Mouse (Mus musculus) CH12.LX (cell line): ENCODE measurements around the gene Plppr5. TPM values are rescaled to one million over a fixed set of nuclear protein-coding genes. Genes with fewer than 3 reads are reported as not detected.

ENCODE experiments used
- DNase-seq: peaks from one replicate; pipeline ENCODE4 v3.0.0-alpha.2; 2013; ENCODE audit errors: extremely low read depth
- H3K27ac ChIP-seq: 2 replicates; pipeline ENCODE4 v1.5.1; 2012; ENCODE audit warnings: low read depth, mild to moderate bottlenecking, control low read depth, moderate library complexity; ENCODE audit not compliant: insufficient read depth
- H3K27me3 ChIP-seq: replicated peaks from 2 replicates; pipeline ENCODE3; 2012; ENCODE audit warnings: inconsistent platforms
- H3K36me3 ChIP-seq, 2 experiments: replicated peaks in 1 of 2; 2 replicates each; pipeline versions ENCODE3 to v1.6.1; 2012; ENCODE audit warnings: inconsistent platforms in 1 of 2, low read length in 1 of 2, mild to moderate bottlenecking in 1 of 2, mixed read lengths in 1 of 2, moderate library complexity in 1 of 2; ENCODE audit not compliant: control insufficient read depth in 1 of 2, insufficient read depth in 1 of 2
- H3K4me1 ChIP-seq, 2 experiments: 2 replicates each; pipeline ENCODE4 v1.6.1; 2012; ENCODE audit warnings: inconsistent platforms in 1 of 2, moderate library complexity in 1 of 2; ENCODE audit not compliant: insufficient read depth in 2 of 2, control insufficient read depth in 1 of 2
- H3K4me2 ChIP-seq: 2 replicates; pipeline ENCODE4 v1.6.1; 2012; ENCODE audit warnings: low read depth, mild to moderate bottlenecking, control low read depth; ENCODE audit not compliant: poor library complexity, insufficient read depth, severe bottlenecking
- H3K4me3 ChIP-seq, 3 experiments: fragments of 150-350 bp in 1 of 3; sonication (generic) in 1 of 3; replicated peaks in 1 of 3; 2 replicates each; pipeline versions ENCODE3 to v1.5.1; 2011 to 2012; ENCODE audit warnings: low read depth in 2 of 3, low read length in 2 of 3, mild to moderate bottlenecking in 2 of 3, moderate library complexity in 2 of 3, control low read depth in 1 of 3, improper control_type of control experiment in 1 of 3, inconsistent platforms in 1 of 3, mixed read lengths in 1 of 3; ENCODE audit not compliant: poor library complexity in 1 of 3
- H3K79me2 ChIP-seq: replicated peaks from 2 replicates; pipeline ENCODE4 v1.6.1; 2012; ENCODE audit warnings: mild to moderate bottlenecking, moderate library complexity; ENCODE audit not compliant: control insufficient read depth, poor library complexity, insufficient read depth, severe bottlenecking; ENCODE audit errors: extremely low read depth
- H3K9ac ChIP-seq: 2 replicates; pipeline ENCODE4 v1.6.1; 2012; ENCODE audit warnings: low read depth, mild to moderate bottlenecking, control low read depth, moderate library complexity; ENCODE audit not compliant: insufficient read depth
- H3K9me3 ChIP-seq: replicated peaks from 2 replicates; pipeline ENCODE3; 2012; ENCODE audit warnings: low read length, inconsistent platforms, mixed read lengths
- BHLHE40 ChIP-seq: IDR thresholded peaks from 2 replicates; pipeline ENCODE4 v1.6.1; 2011; ENCODE audit warnings: mild to moderate bottlenecking, low read depth, low read length, improper control_type of control experiment
- CTCF ChIP-seq, 2 experiments: IDR thresholded peaks in 1 of 2; conservative IDR thresholded peaks in 1 of 2; 2 replicates each; pipeline ENCODE4 v1.5.1; 2011 to 2012; ENCODE audit warnings: low read depth in 2 of 2, low read length in 2 of 2, improper control_type of control experiment in 1 of 2, inconsistent platforms in 1 of 2, mild to moderate bottlenecking in 1 of 2, moderate library complexity in 1 of 2
- E2F4 ChIP-seq: IDR thresholded peaks from 2 replicates; pipeline ENCODE4 v1.6.1; 2011; ENCODE audit warnings: low read depth, low read length, improper control_type of control experiment; ENCODE audit not compliant: insufficient replicate concordance
- ELF1 ChIP-seq: IDR thresholded peaks from 2 replicates; pipeline ENCODE4 v1.6.1; 2014; ENCODE audit warnings: low read depth, mild to moderate bottlenecking, inconsistent platforms, low read length, improper control_type of control experiment
- EP300 ChIP-seq: IDR thresholded peaks from 2 replicates; pipeline ENCODE4 v1.6.1; 2011; ENCODE audit warnings: low read length, improper control_type of control experiment
- ETS1 ChIP-seq: conservative IDR thresholded peaks from 2 replicates; pipeline ENCODE4 v1.6.1; 2012; ENCODE audit warnings: low read depth, mild to moderate bottlenecking, inconsistent platforms, low read length, improper control_type of control experiment, moderate library complexity
- GABPA ChIP-seq: IDR thresholded peaks from 2 replicates; pipeline ENCODE4 v1.6.1; 2012; ENCODE audit warnings: low read depth, low read length, improper control_type of control experiment, inconsistent platforms; ENCODE audit not compliant: insufficient replicate concordance
- JUN ChIP-seq: IDR thresholded peaks from 2 replicates; pipeline ENCODE4 v1.6.1; 2011; ENCODE audit warnings: low read depth, mild to moderate bottlenecking, low read length, improper control_type of control experiment, moderate library complexity; ENCODE audit not compliant: insufficient read depth
- MAFK ChIP-seq: IDR thresholded peaks from 2 replicates; pipeline ENCODE4 v1.6.1; 2011; ENCODE audit warnings: low read length, improper control_type of control experiment; ENCODE audit not compliant: insufficient replicate concordance
- MAX ChIP-seq: IDR thresholded peaks from 2 replicates; pipeline ENCODE4 v1.6.1; 2011; ENCODE audit warnings: low read length, improper control_type of control experiment
- MAZ ChIP-seq: IDR thresholded peaks from 2 replicates; pipeline ENCODE4 v1.6.1; 2012; ENCODE audit warnings: low read depth, mild to moderate bottlenecking, inconsistent platforms, low read length, improper control_type of control experiment, moderate library complexity
- MXI1 ChIP-seq: IDR thresholded peaks from 2 replicates; pipeline ENCODE4 v1.6.1; 2011; ENCODE audit warnings: mild to moderate bottlenecking, low read depth, low read length, improper control_type of control experiment
- MYC ChIP-seq: IDR thresholded peaks from 2 replicates; pipeline ENCODE4 v1.6.1; 2011; ENCODE audit warnings: low read depth, mild to moderate bottlenecking, improper control_type of control experiment, low read length
- NELFE ChIP-seq: IDR thresholded peaks from 2 replicates; pipeline ENCODE4 v1.6.1; 2011; ENCODE audit warnings: low read depth, low read length, improper control_type of control experiment
- NRF1 ChIP-seq: IDR thresholded peaks from 2 replicates; pipeline ENCODE4 v1.6.1; 2014; ENCODE audit warnings: low read depth, mild to moderate bottlenecking, inconsistent platforms, low read length, improper control_type of control experiment, moderate library complexity
- PAX5 ChIP-seq: IDR thresholded peaks from 2 replicates; pipeline ENCODE4 v1.6.1; 2012; ENCODE audit warnings: low read length, inconsistent platforms, mixed read lengths
- POLR2AphosphoS2 ChIP-seq: IDR thresholded peaks from 2 replicates; pipeline ENCODE4 v1.6.1; 2011; ENCODE audit warnings: low read depth, low read length, improper control_type of control experiment
- RAD21 ChIP-seq: IDR thresholded peaks from 2 replicates; pipeline ENCODE4 v1.6.1; 2011; ENCODE audit warnings: low read depth, mild to moderate bottlenecking, low read length, improper control_type of control experiment, moderate library complexity
- SMC3 ChIP-seq: IDR thresholded peaks from 2 replicates; pipeline ENCODE4 v1.6.1; 2011; ENCODE audit warnings: low read depth, low read length, improper control_type of control experiment
- TCF12 ChIP-seq: IDR thresholded peaks from 2 replicates; pipeline ENCODE4 v1.6.1; 2014; ENCODE audit warnings: low read depth, mild to moderate bottlenecking, inconsistent platforms, low read length, improper control_type of control experiment
- USF1 ChIP-seq: IDR thresholded peaks from 2 replicates; pipeline ENCODE4 v1.6.1; 2014; ENCODE audit warnings: low read depth, mild to moderate bottlenecking, inconsistent platforms, low read length, improper control_type of control experiment
- USF2 ChIP-seq: conservative IDR thresholded peaks from 2 replicates; pipeline ENCODE4 v1.6.1; 2011; ENCODE audit warnings: low read depth, low read length, improper control_type of control experiment
- ZC3H11A ChIP-seq: IDR thresholded peaks from 2 replicates; pipeline ENCODE4 v1.6.1; 2012; ENCODE audit warnings: low read depth, mild to moderate bottlenecking, inconsistent platforms, low read length, improper control_type of control experiment
- ZKSCAN1 ChIP-seq: IDR thresholded peaks from 2 replicates; pipeline ENCODE4 v1.6.1; 2012; ENCODE audit warnings: low read depth, inconsistent platforms, low read length, improper control_type of control experiment, borderline replicate concordance
- dilution Hi-C: fragments of 300-500 bp; cut with MboI; formaldehyde crosslinking; loops from 2 replicates; pipeline ENCODE4 v1.14.3; 2020; ENCODE audit warnings: low sequenced_read_pairs; ENCODE audit not compliant: extremely low pct_unique_long_range_greater_than_20kb, extremely low pct_ligation_motif_present
- in situ Hi-C: fragments of 300-500 bp; cut with MboI; formaldehyde crosslinking; loops from 3 replicates; pipeline ENCODE4 v1.14.3; 2019; ENCODE audit warnings: low sequenced_read_pairs, low pct_ligation_motif_present, low pct_unique_long_range_greater_than_20kb, mixed read lengths
- polyA plus RNA-seq: library from polyadenylated mRNA; unstranded; fragments of >175 nt; gene quantifications from 2 replicates; pipeline ENCODE4 v1.2.1, GENCODE M21; 2012; ENCODE audit warnings: low read depth; ENCODE audit not compliant: insufficient read length
- total RNA-seq, 2 experiments: library from RNA; depleted of rRNA; stranded (reverse); fragments of 300-350 nt in 1 of 2; fragments of >200 nt in 1 of 2; gene quantifications; 2 replicates each; pipeline ENCODE4 v1.2.3; 2012 to 2014

Gene Plppr5
- total and polyA plus RNA-seq, 3 experiments: not detected

DNA sequence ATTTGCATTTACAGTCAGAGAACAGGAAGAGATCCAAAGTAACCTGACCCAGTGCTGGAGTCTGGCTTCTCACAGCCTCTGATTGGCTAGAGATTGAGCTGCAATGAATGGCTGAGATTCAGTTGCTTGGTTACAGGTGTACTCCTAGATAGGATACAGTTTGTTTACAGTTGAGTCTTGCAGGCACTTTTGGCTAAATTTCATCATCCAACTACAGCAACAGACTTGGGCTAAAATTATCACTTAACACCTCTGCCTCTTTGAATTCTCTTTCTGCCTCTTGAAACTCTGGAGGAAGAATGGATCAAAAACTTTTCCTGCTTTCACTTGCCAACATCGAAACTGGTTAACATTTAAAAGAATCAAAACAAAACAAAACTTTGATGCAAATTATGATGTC is 89.7 kb downstream of the Plppr5 start:
- in situ Hi-C loops: no loop called here
- no peak for DNase-seq
- H3K9ac ChIP-seq: no peak overlapping the region

GRCm38 (mm10) chr3:117679189-117679588 is 104.6 kb downstream of the Plppr5 start:
- Histone ChIP-seq H3K27ac (no peak overlapping the region), H3K27me3 (no peaks in the 10 kb centered on the region), H3K4me2 (no peak overlapping the region), H3K9me3 (no peaks in the 10 kb centered on the region), H3K79me2 (no peaks in the 10 kb centered on the region), H3K36me3 (no peaks in the 10 kb centered on the region), H3K4me1 (no peaks in the 10 kb centered on the region), H3K4me3 (no peak overlapping the region), H3K9ac (no peak overlapping the region)
- in situ Hi-C loops: no loop called here
- dilution Hi-C loops: no loop called here
- DNase-seq: no peak
- TF ChIP-seq MAX (no peak), ELF1 (no peak), MAFK (no peak), CTCF (conservative IDR thresholded peaks at IDR 0.05 in 1 of 2, IDR thresholded peaks at IDR 0.05 in 1 of 2; ENCODE audit: low read depth in 2 of 2, low read length in 2 of 2) (no peak), BHLHE40 (no peak), TCF12 (no peak), RAD21 (no peak)

More for the DNA sequence above, 89.7 kb downstream of the Plppr5 start:
- H3K36me3 ChIP-seq: no peaks in the 10 kb centered on the region
- no peak for TF ChIP-seq POLR2AphosphoS2
- TF ChIP-seq JUN: no peak
- no peak for TF ChIP-seq GABPA
- no peak for TF ChIP-seq E2F4
- no peak for TF ChIP-seq MAFK
- TF ChIP-seq ZKSCAN1: no peak
- no peak for TF ChIP-seq EP300
- no peak for TF ChIP-seq ZC3H11A
- TF ChIP-seq MXI1: no peak
- no peak for TF ChIP-seq BHLHE40
- TF ChIP-seq NRF1: no peak
- no peak for TF ChIP-seq SMC3
- TF ChIP-seq NELFE: no peak
- no peak for TF ChIP-seq MYC
- no peak for TF ChIP-seq ETS1
- no peak for TF ChIP-seq USF2
- no peak for TF ChIP-seq PAX5
- no peak for TF ChIP-seq MAZ
- TF ChIP-seq USF1: no peak
- no peaks in the 10 kb centered on the region for H3K79me2 ChIP-seq
- dilution Hi-C loops: no loop called here
- no peaks in the 10 kb centered on the region for H3K9me3 ChIP-seq
- no peak overlapping the region for H3K4me3 ChIP-seq
- H3K4me1 ChIP-seq: peaks cover 0 to 5% of the 10 kb centered on the region in 2 experiments; a peak in 2 of 4 replicates
- no peak overlapping the region for H3K27ac ChIP-seq
- no peak overlapping the region for H3K4me2 ChIP-seq
- H3K27me3 ChIP-seq: no peaks in the 10 kb centered on the region
